Mouse (Mus musculus) thymus, postnatal 10 days (tissue): ENCODE data around the gene Pex19.
A peak's percentile ranks its signal among the peaks of the same experiment; 100 is the strongest.

Experiments
- DNase-seq, 2 experiments: peaks; one replicate each; pipeline ENCODE4 v3.0.0; 2021; ENCODE audit warnings: low spot score in 2 of 2

Pex19 gene

DNA sequence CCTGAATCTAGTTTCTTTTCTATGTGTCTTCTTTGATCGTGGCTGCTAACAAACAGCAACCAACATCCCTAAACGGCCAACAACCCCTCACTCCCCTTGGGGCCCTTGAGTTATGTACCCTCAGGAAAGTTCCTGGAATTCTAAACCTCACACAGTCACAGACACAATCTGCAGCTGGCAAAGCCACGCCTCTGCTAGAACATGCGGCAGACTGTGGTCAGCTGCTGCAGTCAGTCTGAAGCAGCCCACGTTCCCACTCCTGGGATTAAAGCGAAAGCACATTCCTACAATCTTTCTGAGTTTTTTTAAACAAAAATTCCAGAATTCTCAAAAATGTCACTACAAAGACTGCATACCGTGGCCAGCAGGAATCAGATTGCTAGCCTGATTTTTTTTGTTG lies 7.0 kb downstream of the Pex19 start:
- no peak for DNase-seq

DNA sequence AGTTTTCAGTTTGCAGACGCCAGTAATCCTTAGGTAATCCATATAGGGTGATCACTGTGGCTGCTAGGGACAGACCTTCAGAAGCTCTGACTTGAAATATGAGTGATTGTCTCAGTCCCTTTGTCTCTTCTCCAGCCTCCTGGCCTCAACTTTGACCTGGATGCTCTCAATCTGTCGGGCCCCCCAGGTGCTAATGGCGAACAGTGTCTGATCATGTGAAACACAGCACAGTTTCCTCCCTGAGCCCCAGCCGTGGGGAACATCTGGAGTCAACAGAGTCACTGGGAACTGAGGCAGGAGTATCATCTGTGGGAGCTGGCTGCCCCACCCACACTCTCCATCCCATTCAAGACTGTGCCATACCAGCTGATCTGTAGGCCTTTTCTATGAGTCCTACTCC lies 7.5 kb downstream of the Pex19 start:
- no peak for DNase-seq

GRCm38 (mm10) chr1:172140160-172140559 lies 13.6 kb downstream of the Pex19 start:
- no peak for DNase-seq

GRCm38 (mm10) chr1:172140825-172141224 lies 14.3 kb downstream of the Pex19 start:
- DNase-seq = no peak

DNA sequence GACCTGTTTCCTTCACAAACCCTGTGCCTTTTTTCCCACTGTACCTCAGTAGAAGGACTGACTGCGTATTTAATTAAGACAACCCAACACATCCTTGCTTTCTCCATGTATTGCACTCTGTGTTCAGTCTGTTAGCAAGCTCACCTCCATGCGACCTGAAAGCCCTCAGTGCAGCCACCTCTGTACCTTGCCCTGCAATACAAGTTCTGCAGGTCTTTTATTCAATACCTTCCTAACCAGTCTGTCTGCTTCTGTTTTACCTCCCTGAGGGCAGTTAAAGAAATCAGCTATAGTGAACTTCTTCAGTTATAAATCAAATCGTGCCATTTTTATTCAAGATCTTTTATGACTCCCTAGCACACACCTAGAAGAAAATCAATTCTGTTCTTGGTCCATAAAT lies 15.0 kb downstream of the Pex19 start:
- DNase-seq = no peak

DNA sequence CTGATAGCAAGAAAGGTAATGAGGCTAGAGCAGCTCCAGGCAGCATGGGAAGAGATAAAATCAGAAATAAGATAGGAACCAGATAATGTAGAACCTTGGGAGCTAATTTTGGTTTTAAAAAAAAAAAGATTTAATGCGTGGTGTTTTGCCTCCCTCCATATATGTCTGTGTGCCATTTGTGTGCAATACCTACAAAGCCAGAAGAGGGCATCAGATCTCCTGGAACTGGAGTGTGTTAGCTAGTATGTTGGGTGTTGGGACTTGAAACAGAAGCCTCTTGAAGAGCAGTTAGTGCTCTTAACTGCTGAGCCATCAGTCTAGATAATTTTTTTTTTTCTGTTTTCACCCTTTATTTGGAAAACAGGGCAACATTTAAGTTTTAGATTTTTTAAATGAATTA lies 17.0 kb downstream of the Pex19 start:
- DNase-seq = peak; percentile 56 to 69

DNA sequence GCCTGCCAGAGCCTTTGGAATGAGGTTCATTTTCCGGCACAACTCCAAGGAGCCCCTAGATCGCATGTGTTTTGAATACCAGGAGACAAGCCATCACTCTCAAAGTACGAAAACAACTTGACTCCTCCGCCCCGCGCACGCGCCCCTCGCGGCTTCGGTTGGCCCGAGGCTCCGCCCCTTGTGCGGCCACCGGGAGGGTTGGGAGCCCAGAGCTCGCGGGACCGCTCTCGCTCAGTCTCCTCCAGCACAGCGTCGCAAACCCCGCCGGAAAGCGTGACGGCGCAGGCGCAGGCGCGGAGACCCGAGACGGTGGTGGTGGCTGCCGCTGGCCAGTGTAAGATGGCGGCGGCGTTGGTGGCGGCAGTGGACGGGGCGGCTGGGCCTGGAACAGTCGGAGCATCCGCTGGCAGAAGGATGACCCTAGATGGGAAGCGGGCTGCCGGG lies 21.3 kb downstream of the Pex19 start, which contains the start of gene Dcaf8:
Gene Dcaf8, plus strand, starts transcription at position 250 of the 444 bp plus-strand sequence.
- peak; percentile 98 for DNase-seq

DNA sequence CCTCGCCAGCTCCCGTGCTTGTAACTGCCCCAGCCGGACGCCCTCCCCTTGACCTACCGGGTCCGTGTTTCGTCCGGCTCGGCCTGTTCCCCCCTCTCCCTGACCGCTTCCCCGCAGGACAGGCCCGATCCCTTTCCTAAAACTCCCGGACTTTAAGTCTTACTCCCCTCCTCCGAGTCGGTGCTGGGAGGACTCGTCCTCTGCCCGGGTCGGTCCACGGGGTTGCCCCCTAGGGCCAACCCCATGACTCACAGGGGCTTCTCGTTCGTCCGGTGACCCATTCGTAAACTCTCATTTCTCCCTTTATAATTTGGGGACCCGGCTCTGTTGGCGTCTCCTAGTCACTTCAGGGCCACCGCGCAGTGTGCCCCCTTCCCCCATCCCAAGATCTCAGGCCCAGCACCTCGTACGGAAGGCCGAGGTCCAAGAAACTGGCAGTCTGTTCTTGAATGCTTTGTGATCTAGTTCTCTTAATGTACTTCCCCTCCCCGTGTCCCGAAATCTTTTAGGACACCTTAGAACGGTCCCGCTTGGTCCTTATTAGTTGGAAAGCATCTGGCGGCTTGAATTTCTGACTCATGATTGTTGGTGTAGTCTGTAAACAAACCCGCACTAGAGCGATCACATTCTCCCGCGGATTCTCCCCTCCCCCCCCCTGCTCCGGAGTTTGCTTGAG lies 21.9 kb downstream of the Pex19 start:
- DNase-seq = peak; percentile 23 to 41

DNA sequence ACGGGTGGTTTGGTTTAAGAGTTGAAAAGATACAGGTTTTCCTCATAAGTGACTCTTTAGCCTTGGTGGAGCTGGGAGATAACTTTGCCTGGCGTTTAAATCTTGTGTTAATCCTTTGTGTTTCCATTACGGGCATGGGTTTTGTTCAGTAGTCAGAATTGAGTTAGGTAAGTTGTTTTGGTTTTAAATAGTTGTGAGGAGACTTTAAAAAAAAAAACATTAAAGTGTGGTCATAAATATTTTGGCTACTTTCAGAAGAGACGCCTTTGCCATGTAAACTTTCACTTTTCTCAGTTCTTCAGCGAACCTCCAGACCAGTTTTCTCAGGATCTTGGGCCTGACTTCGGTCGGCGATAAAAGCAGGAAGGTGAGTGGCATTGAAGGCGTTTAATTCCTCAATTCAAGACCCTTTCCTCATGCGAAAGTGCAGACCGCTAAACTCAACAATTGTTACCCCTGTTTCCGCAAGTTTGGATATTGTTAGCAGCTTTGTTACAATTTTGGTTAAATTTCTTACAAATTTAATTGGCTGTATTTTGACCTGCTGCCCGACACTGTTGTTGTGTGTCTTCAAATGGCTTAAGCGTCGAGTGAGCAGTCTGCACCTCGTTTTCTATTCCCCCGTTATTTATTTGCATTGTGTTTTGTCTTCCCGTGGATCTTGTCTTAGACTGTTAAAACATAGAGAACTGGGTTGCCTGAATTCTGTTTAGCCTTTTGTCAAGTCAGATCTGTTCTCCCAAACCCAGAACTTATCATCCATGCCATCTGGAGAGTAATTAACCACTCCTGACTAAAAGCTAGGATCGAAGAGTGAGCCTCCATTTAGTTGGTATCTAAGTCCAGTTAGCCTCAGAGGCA lies 22.6 kb downstream of the Pex19 start:
- no peak for DNase-seq

DNA sequence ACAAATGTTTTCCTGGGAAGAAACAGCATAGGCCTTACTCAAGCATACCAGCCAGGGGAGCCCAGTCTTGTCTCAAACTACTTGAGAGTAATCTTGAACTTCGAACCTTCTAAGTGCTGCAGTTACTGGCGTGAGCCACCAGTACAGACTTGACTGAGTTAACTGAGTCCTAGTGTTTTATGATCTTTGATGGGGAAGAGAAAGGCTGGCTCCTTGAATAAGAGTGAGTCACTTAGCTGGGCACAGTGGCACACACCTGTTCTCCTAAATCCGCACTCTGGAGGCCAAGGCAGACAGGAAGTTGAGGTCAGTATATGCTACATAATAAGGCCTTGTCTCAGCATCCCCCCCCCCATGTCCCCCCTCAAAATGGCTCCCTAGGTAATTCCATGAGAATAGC lies 28.0 kb downstream of the Pex19 start:
- no peak for DNase-seq

- DNase-seq = no peak
Measured at GRCm38 (mm10) chr1:172155518-172155917, 29.0 kb downstream of the Pex19 start.

- no peak for DNase-seq
Measured at GRCm38 (mm10) chr1:172159970-172160369, 33.4 kb downstream of the Pex19 start.

DNA sequence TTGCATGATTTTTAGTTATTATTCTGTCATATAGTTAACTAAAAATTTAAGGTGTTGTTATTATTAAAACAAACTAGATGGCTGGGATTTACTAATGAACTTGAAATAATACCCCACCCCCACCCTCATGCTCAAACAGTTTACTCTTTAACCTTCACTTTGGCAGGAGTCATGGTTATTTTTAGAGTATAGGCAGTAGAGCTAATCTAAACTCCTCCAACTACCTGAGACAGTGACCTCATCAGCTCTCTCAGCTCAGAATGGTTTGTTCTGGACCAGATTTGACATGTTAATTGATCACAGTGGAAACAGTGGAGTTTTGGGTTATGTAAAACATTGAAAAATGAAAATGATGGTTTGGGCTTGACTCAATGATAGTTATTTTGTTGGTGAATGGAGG lies 34.0 kb downstream of the Pex19 start:
- DNase-seq = no peak

GRCm38 (mm10) chr1:172162009-172162408 lies 35.5 kb downstream of the Pex19 start:
- DNase-seq = no peak

- no peak for DNase-seq
Measured at GRCm38 (mm10) chr1:172162959-172163358, 36.4 kb downstream of the Pex19 start.

- DNase-seq = no peak
Measured at GRCm38 (mm10) chr1:172167911-172168310, 41.4 kb downstream of the Pex19 start.

- no peak for DNase-seq
Measured at GRCm38 (mm10) chr1:172169809-172170208, 43.3 kb downstream of the Pex19 start.

DNA sequence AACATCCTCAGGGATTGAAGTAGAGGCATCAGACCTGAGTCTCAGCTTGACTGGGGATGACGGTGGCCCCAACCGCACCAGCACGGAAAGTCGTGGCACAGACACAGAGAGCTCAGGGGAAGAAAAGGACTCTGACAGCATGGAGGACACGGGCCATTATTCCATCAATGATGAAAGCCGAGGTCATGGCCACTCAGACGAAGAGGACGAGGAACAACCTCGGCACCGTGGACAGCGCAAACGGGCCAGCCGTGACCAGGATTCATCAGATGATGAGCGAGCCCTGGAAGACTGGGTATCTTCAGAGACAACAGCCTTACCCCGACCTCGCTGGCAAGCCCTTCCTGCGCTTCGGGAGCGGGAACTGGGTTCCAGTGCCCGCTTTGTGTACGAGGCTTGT lies 45.8 kb downstream of the Pex19 start:
- DNase-seq = no peak

GRCm38 (mm10) chr1:172173181-172173580 lies 46.6 kb downstream of the Pex19 start:
- no peak for DNase-seq

- no peak for DNase-seq
Measured at GRCm38 (mm10) chr1:172177791-172178190, 51.2 kb downstream of the Pex19 start.

GRCm38 (mm10) chr1:172179102-172179501 lies 52.5 kb downstream of the Pex19 start:
- no peak for DNase-seq

DNA sequence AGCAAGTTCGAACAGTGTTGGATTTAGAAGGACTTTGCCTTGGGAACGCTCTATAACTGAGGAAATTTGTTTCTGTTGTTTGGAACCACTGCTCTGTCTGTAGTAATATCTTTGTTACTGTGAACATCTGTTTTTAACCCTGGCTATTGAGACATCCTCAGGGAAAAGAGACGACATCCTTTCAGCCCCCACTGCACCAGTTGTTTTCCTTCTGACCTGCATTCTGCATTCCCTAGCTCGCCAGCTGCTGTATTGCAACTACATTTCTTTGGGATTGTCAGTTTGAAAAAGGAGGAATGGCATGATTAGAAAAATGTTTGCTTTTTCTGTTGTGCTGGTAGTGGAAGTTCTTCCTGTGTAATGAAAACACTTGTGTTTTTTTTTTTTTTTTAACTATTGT lies 54.3 kb downstream of the Pex19 start:
- DNase-seq = no peak

DNA sequence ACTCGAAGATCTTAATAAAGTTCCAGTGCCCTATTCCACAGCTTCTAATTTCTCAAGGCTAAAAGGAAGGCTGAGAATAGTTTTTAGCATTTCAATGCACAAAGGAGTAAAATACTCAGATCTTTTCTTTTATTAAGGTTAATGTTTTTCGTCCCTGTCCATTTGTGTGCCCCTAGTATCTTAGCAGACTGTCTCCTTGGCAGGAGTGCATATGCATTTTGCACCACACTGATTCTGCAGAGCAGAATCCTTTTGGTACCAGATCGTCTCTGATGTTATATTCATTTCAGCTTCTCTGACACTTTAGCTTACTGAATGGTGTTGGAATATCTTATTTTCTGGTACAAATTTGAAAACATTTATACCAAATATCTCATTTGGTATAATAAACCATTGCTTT lies 55.2 kb downstream of the Pex19 start:
- no peak for DNase-seq
